Mouse (Mus musculus) forebrain, embryonic 11.5 days (tissue): ENCODE results near the gene Zfp523. TPM values are rescaled to one million over a fixed set of nuclear protein-coding genes. Genes with fewer than 3 reads are reported as not detected.

ENCODE experiments used
- ATAC-seq: fragments of 200-750 bp; cut with Nextera tagmentation; replicated peaks from 2 replicates; pipeline ENCODE4 v1.8.0; 2017; ENCODE audit warnings: moderate TSS enrichment; ENCODE audit not compliant: low FRiP score
- DNase-seq: peaks from one replicate; pipeline ENCODE4 v3.0.0-alpha.2; 2017; ENCODE audit warnings: low spot score
- H3K27ac ChIP-seq: fragments of 300-500 bp; sonication (generic); 2 replicates; pipeline ENCODE4 v1.5.1; 2014; ENCODE audit warnings: low read depth, low read length
- H3K27me3 ChIP-seq: fragments of 300-500 bp; sonication (generic); 2 replicates; pipeline ENCODE4 v1.6.1; 2014; ENCODE audit warnings: mild to moderate bottlenecking, low read length, mixed read lengths; ENCODE audit not compliant: control insufficient read depth, insufficient read depth
- H3K36me3 ChIP-seq: fragments of 300-500 bp; sonication (generic); 2 replicates; pipeline ENCODE4 v1.6.1; 2014; ENCODE audit warnings: mild to moderate bottlenecking, low read length, moderate library complexity, mixed read lengths; ENCODE audit not compliant: control insufficient read depth, insufficient read depth
- H3K4me1 ChIP-seq: fragments of 300-500 bp; sonication (generic); replicated peaks from 2 replicates; pipeline ENCODE4 v1.6.1; 2014; ENCODE audit warnings: low read length, mixed read lengths; ENCODE audit not compliant: control insufficient read depth, insufficient read depth
- H3K4me2 ChIP-seq: fragments of 300-500 bp; sonication (generic); 2 replicates; pipeline ENCODE4 v1.6.1; 2014; ENCODE audit warnings: low read depth, mild to moderate bottlenecking, low read length, moderate library complexity, mixed read lengths; ENCODE audit not compliant: severe bottlenecking
- H3K4me3 ChIP-seq: fragments of 300-500 bp; sonication (generic); 2 replicates; pipeline ENCODE4 v1.5.1; 2014; ENCODE audit warnings: low read depth, low read length
- H3K9ac ChIP-seq: fragments of 300-500 bp; sonication (generic); 2 replicates; pipeline ENCODE4 v1.6.1; 2014; ENCODE audit warnings: low read length
- H3K9me3 ChIP-seq: fragments of 300-500 bp; sonication (generic); 2 replicates; pipeline ENCODE4 v1.6.1; 2016; ENCODE audit warnings: low read length, mixed read lengths; ENCODE audit not compliant: control insufficient read depth
- WGBS: fragments of 180-500 bp; shearing (Covaris S2); extraction: QIAGEN DNeasy Blood & Tissue Kit; methylation state at CpG from one replicate; pipeline ENCODE4 v1.1.7; 2014; 5-methylcytosine and 5-hydroxymethylcytosine counted together
- polyA plus RNA-seq: library from polyadenylated mRNA; unstranded; fragments of >200 nt; fragmentation: Nextera tagmentation; extraction: Ambion mirVana; gene quantifications from 2 replicates; pipeline ENCODE4 v1.2.1, GENCODE M21; 2014

Gene Zfp523
- polyA plus RNA-seq, 1 experiment from 2014 or later: 37.8 TPM

DNA sequence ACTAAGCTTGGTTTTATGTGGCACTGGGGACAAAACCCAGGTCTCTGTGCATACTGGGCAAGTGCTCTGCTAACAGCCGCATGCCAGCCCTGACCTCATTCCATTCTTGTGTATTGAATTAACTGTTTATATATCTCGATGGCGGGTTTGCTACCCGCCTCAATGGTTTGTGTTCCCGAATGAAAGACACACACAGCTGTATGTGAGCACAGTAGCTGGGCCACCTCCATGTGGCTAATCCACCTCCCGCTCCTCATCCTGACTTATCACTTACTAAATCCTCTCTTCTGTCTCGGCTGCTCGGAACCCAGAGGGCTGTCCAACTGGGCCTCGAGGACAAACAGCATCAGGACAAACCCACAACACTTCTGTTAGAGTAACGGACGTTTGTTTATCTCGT lies 72.1 kb downstream of the Zfp523 start:
- Histone ChIP-seq H3K4me2 (no peak overlapping the region), H3K9me3 (no peaks in the 10 kb centered on the region), H3K27me3 (no peaks in the 10 kb centered on the region), H3K4me3 (no peak overlapping the region), H3K4me1 (0 out of 2 replicates have a peak, but pooled peaks cover 2% of the 10 kb centered on the region), H3K27ac (no peak overlapping the region), H3K9ac (no peak overlapping the region), H3K36me3 (no peaks in the 10 kb centered on the region)
- DNase-seq: no peak
- WGBS: 82% methylated on average over 12 of the region's 12 CpGs
- no peak for ATAC-seq

- ATAC-seq (no peak), DNase-seq (no peak)
- H3K36me3 ChIP-seq: no peaks in the 10 kb centered on the region
- WGBS: 89% methylated on average over 12 of the region's 12 CpGs
- H3K9ac ChIP-seq: no peak overlapping the region
- no peak overlapping the region for H3K27ac ChIP-seq
- H3K4me1 ChIP-seq: 0 out of 2 replicates have a peak, but pooled peaks cover 8% of the 10 kb centered on the region
- H3K9me3 ChIP-seq: no peaks in the 10 kb centered on the region
- no peaks in the 10 kb centered on the region for H3K27me3 ChIP-seq
- no peak overlapping the region for H3K4me2 ChIP-seq
- no peak overlapping the region for H3K4me3 ChIP-seq
Observed at GRCm38 (mm10) chr17:28251579-28252280, 74.8 kb downstream of the Zfp523 start.

GRCm38 (mm10) chr17:28252281-28252648 lies 75.3 kb downstream of the Zfp523 start:
- Histone ChIP-seq H3K9ac (no peak overlapping the region), H3K4me3 (no peak overlapping the region), H3K36me3 (no peaks in the 10 kb centered on the region), H3K9me3 (no peaks in the 10 kb centered on the region), H3K27me3 (no peaks in the 10 kb centered on the region), H3K4me2 (no peak overlapping the region), H3K27ac (no peak overlapping the region), H3K4me1 (0 out of 2 replicates have a peak, but pooled peaks cover 8% of the 10 kb centered on the region)
- DNase-seq (no peak), ATAC-seq (no peak)
- 92% methylated on average over 5 of the region's 5 CpGs for WGBS

- H3K4me2 ChIP-seq: no peak overlapping the region
- H3K27ac ChIP-seq: no peak overlapping the region
- ATAC-seq: no peak
- 0 out of 2 replicates have a peak, but pooled peaks cover 6% of the 10 kb centered on the region for H3K4me1 ChIP-seq
- DNase-seq: no peak
- 87% methylated on average over 7 of the region's 7 CpGs for WGBS
- no peaks in the 10 kb centered on the region for H3K27me3 ChIP-seq
- H3K9ac ChIP-seq: no peak overlapping the region
- no peaks in the 10 kb centered on the region for H3K36me3 ChIP-seq
- no peaks in the 10 kb centered on the region for H3K9me3 ChIP-seq
- no peak overlapping the region for H3K4me3 ChIP-seq
Observed at GRCm38 (mm10) chr17:28253216-28253615, 76.3 kb downstream of the Zfp523 start.

DNA sequence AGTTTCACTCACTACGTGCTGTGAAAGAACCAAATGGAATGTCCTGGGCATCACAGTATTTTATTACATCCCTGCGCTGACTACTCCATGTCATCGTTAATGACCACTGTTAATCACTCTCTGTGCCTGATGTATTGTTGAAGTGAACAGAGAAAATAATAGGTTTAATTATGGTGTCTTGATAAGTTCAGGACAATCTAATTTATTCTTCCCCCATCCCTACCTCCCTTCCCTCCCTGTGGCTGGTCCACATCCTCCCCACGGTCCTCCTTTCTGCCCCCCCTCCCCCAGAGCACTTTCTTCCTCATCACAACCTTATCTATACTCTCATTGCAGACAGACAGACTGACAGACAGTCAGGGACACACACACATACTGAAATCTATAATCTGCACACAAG lies 77.9 kb downstream of the Zfp523 start:
- Histone ChIP-seq H3K36me3 (no peaks in the 10 kb centered on the region), H3K4me1 (0 out of 2 replicates have a peak, but pooled peaks cover 6% of the 10 kb centered on the region), H3K9me3 (no peaks in the 10 kb centered on the region), H3K27me3 (no peaks in the 10 kb centered on the region), H3K4me3 (no peak overlapping the region), H3K4me2 (no peak overlapping the region), H3K27ac (no peak overlapping the region), H3K9ac (no peak overlapping the region)
- ATAC-seq (no peak), DNase-seq (no peak)
- WGBS: 65% methylated on average over 4 of the region's 4 CpGs

Other genes with a start within 250 kb of the Zfp523 start
- 0.39 and 1.0 TPM in 2 replicates for gene Tcp11, start 96.5 kb upstream of the Zfp523 start, polyA plus RNA-seq
- 10.5 and 12.4 TPM in 2 replicates for gene Scube3, start 35.0 kb upstream of the Zfp523 start, polyA plus RNA-seq
- 2.2 and 2.5 TPM in 2 replicates for gene Def6, start 30.6 kb downstream of the Zfp523 start, polyA plus RNA-seq
- 1.4 and 1.7 TPM in 2 replicates for gene Ppard, start 55.6 kb downstream of the Zfp523 start, polyA plus RNA-seq
- gene Fance, start 136.4 kb downstream of the Zfp523 start, polyA plus RNA-seq: 28.0 and 32.3 TPM in 2 replicates
- gene Rpl10a, start 151.3 kb downstream of the Zfp523 start, polyA plus RNA-seq: 468 and 490 TPM in 2 replicates
- 5.6 and 5.8 TPM in 2 replicates for gene Tead3, start 173.7 kb downstream of the Zfp523 start, polyA plus RNA-seq
- gene Tulp1, start 188.1 kb downstream of the Zfp523 start, polyA plus RNA-seq: 2.6 and 4.2 TPM in 2 replicates